ENCODE assay signal across 1 mouse cellular context in the genomic region with DNA sequence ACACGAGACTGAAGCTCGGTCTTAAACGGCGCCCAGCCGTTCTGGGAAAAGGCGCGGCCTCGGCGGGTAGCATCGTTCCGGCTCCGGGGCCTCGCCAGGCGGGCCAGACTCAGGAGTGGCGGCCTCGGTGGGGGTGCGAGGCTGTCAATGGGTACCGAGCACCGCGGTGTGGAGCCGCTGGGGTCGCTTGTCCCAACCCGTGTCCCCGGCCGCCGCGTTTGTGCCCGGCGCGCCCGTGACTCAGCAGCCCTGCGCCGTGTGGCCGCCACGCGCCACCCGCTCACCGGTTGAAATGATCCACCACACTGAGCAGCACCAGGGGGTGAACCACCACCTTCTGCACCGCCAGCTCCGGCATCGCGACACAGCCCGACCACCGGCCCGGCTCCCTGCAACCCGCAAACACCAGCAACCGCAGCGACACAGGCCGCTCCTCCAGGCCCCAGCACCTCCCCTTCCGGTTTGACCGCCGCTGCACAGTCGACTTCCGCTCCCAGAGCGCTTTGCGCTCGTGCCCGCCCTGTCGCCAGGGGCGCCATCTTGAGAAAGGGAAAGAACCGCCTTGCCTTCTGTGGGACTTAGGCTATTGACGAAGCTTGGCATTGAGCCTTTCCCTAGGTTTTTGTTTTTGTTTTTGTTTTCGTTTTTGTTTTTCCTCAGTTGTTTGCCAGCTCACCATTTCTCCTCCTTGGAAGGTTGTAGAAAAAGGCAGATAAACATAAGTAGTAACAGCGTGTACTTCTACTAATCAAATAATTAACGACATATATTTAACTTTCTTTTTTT.
TF ChIP-seq lines count a peak whose summit lies in the region.

A gene (minus strand): TSS at position 470 of the 786 bp plus-strand sequence.

TF ChIP-seq in CH12.LX, 34 proteins besides CTCF, POLR2A, EP300 and RAD21 (continued from another document):
- TF ChIP-seq JUND (conservative IDR thresholded peaks at IDR 0.05; ENCODE audit: low read depth, low read length) = no peak
- no peak for TF ChIP-seq CHD2 (IDR thresholded peaks at IDR 0.05; ENCODE audit: low read length)
- TF ChIP-seq PAX5 (IDR thresholded peaks at IDR 0.05; ENCODE audit: low read length) = no peak
- TF ChIP-seq SIN3A (IDR thresholded peaks at IDR 0.05; ENCODE audit: low read length) = peak; percentile 80; the same call in 1 of the 2 replicates
- TF ChIP-seq GABPA (IDR thresholded peaks at IDR 0.05; ENCODE audit: insufficient replicate concordance, low read depth, low read length) = peak; percentile 77; the same call in 1 of the 2 replicates
- peak; percentile 56; the same call in 1 of the 2 replicates for TF ChIP-seq ZNF384 (IDR thresholded peaks at IDR 0.05; ENCODE audit: low read depth, low read length)
- peak; percentile 79 for TF ChIP-seq NRF1 (IDR thresholded peaks at IDR 0.05; ENCODE audit: low read depth, low read length)
- no peak for TF ChIP-seq ZC3H11A (IDR thresholded peaks at IDR 0.05; ENCODE audit: low read depth, low read length)
- TF ChIP-seq ZKSCAN1 (IDR thresholded peaks at IDR 0.05; ENCODE audit: borderline replicate concordance, low read depth, low read length) = no peak
- TF ChIP-seq USF1 (IDR thresholded peaks at IDR 0.05; ENCODE audit: low read depth, low read length) = no peak
- peak; percentile 66; the same call in 1 of the 2 replicates for TF ChIP-seq MAFK (IDR thresholded peaks at IDR 0.05; ENCODE audit: insufficient replicate concordance, low read length)
- 0 out of 2 replicates have a peak, but pooled peaks have one; percentile 24 for TF ChIP-seq MAX (IDR thresholded peaks at IDR 0.05; ENCODE audit: low read length)
- TF ChIP-seq TCF12 (IDR thresholded peaks at IDR 0.05; ENCODE audit: low read depth, low read length) = peak; percentile 91
- no peak; the same call in 1 of the 2 replicates for TF ChIP-seq USF2 (conservative IDR thresholded peaks at IDR 0.05; ENCODE audit: low read depth, low read length)
- TF ChIP-seq UBTF (IDR thresholded peaks at IDR 0.05; ENCODE audit: low read depth, low read length) = peak; percentile 75; the same call in 1 of the 2 replicates
- TF ChIP-seq MAZ (IDR thresholded peaks at IDR 0.05; ENCODE audit: low read depth, low read length) = no peak
- no peak for TF ChIP-seq ETS1 (conservative IDR thresholded peaks at IDR 0.05; ENCODE audit: low read depth, low read length)
- TF ChIP-seq E2F4 (IDR thresholded peaks at IDR 0.05; ENCODE audit: insufficient replicate concordance, low read depth, low read length) = peak; percentile 56; the same call in 1 of the 2 replicates
- TF ChIP-seq JUN (IDR thresholded peaks at IDR 0.05; ENCODE audit: insufficient read depth, low read depth, low read length) = no peak
- peak; percentile 57; the same call in 1 of the 2 replicates for TF ChIP-seq ZMIZ1 (IDR thresholded peaks at IDR 0.05; ENCODE audit: low read depth, low read length)
- peak; percentile 71 for TF ChIP-seq TBP (conservative IDR thresholded peaks at IDR 0.05; ENCODE audit: low read depth, low read length)
- peak; percentile 90 for TF ChIP-seq ELF1 (IDR thresholded peaks at IDR 0.05; ENCODE audit: low read depth, low read length)
- peak; percentile 96 for TF ChIP-seq NELFE (IDR thresholded peaks at IDR 0.05; ENCODE audit: low read depth, low read length)
- TF ChIP-seq HCFC1 (IDR thresholded peaks at IDR 0.05; ENCODE audit: low read depth, low read length) = peak; percentile 99
- peak; percentile 74; the same call in 1 of the 2 replicates for TF ChIP-seq POLR2AphosphoS2 (IDR thresholded peaks at IDR 0.05; ENCODE audit: low read depth, low read length)
- TF ChIP-seq MXI1 (IDR thresholded peaks at IDR 0.05; ENCODE audit: low read depth, low read length) = peak; percentile 79
- TF ChIP-seq KAT2A (IDR thresholded peaks at IDR 0.05; ENCODE audit: insufficient replicate concordance, low read length) = peak; percentile 99
- no peak for TF ChIP-seq BHLHE40 (IDR thresholded peaks at IDR 0.05; ENCODE audit: low read depth, low read length)
- no peak for TF ChIP-seq IRF4 (IDR thresholded peaks at IDR 0.05; ENCODE audit: low read depth, low read length)
- no peak for TF ChIP-seq CHD1 (IDR thresholded peaks at IDR 0.05; ENCODE audit: low read depth, low read length)
- TF ChIP-seq SMC3 (IDR thresholded peaks at IDR 0.05; ENCODE audit: low read depth, low read length) = no peak
